Mouse (Mus musculus) B cell, adult 2 months (primary cell): Measurements from ENCODE around the gene C5ar2.

Source experiments
- DNase-seq, 2 experiments: peaks; one replicate each; pipeline ENCODE4 v3.0.0; 2022

The C5ar2 gene

DNA sequence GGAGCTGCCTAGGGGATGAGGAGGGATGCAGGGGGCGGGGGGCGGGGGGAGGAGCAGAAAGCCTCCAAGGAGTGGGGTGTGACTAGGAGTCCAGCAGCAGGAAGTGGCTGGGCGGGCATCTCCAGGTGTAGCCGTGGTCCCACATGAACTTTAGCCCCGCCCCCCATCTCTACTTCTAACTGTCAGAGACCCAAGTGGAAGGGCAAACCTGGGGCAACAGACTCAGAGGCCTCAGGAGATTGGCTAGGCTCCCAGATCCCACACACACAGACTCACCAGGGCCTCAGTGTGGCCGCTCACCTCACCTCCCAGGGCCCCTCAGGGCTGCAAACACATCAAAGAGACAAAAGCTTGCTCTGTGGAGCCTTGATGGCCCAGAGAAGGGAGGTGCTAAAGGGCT, 47.3 kb downstream of the C5ar2 start:
- DNase-seq, result no peak

DNA sequence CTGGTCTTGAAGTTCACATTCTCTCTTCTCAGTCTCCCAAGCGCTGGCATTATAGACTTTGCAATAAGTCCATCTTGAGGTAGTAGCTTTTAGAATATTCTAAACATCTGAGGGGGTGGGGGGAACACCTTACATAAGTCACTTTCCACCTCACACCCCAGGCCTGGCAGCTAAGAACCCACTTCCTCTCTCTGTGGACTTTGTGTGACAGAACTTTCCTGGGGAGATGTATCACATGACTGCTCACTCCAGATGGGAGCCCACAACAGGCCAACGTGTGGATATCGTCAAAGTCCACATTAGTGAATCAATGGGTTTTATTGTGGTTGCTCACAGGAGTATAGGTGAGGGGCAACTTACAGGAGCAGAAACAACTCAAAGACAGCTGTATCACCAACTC, 50.3 kb downstream of the C5ar2 start:
- peak in 1 of 2 experiments; percentile 15 for DNase-seq

DNA sequence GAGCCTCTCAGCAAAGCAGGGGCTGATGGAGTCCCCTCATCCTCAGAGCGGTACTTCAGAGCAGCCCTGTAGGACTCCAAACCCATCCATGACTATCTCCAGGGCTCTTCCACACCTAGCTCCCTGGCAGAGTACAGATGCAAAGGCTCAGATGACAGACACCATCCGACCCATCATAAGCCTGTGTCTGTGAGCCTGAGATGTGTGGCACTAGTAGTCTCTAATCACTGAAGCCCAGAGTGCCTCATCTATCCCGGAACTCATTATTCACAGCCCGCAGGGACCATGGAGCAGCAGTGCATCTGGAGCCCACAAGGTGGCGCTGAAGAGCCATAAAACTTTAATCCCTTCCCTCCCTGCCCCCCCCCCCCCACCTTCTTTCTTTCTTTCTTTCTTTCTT, 51.6 kb downstream of the C5ar2 start:
- DNase-seq, result peak; percentile 83 to 85

DNA sequence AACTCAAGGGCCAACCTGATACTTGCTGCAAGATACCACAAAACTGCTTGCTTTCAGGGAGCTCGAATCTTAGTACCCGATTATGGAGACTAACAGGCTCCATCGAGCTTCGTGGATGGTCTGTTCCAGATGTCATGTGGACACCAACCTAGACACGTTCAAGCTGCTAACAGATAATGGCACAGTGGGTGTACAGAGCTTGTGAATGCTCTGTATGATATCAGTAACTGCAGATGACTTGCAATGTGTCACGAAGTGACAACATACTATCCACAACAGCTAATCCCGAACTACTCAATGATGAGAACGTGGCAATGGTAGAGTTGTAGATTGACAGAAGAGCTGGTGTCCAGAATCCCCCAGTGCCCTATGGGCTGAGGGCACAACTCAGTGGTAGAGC, 56.5 kb downstream of the C5ar2 start:
- DNase-seq, result no peak
